Comparison of ENCODE assay signal across 19 mouse cellular contexts in the genomic region with DNA sequence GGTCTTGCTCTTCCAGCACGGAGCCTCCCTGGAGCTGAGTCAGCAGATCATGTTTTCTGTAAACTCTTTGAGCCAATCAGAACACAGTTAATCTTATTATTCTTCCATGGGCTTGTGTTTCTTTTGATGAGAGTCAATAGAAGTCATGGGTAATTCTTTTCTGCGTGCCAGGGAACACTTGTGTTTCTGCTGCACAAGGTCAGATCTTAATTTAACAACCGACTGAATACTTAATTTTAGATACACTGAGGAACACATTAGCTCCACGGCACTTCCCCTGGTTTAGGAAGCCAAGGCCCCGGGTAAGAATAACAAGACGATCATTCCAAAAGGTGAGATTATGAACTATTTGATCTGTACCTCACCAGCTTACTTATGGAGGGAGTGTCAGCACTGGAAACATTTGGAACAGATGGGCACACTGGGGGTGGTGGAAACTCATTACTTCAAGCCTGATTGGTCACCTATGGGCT. TPM values are rescaled to one million over a fixed set of nuclear protein-coding genes. Genes with fewer than 3 reads are reported as not detected.
DNase-seq lines count a peak whose midpoint lies in the region; ATAC-seq and TF ChIP-seq lines count a peak whose summit lies in the region.
"Had no signal": no experiment of that assay in that cellular context is flagged by ENCODE, and none has a peak within 500 bp of the region (broad histone marks: within the 10 kb centered on the region; RNA-seq: fewer than 3 reads in every experiment).

No protein-coding gene starts in this region.

- H3K9ac ChIP-seq in kidney, embryonic 14.5 days (ENCODE audit: low read depth, low read length), result no peak overlapping the region
- no peak overlapping the region for H3K9ac ChIP-seq in heart, embryonic 15.5 days
- H3K9ac ChIP-seq: embryonic facial prominence, embryonic 13.5 days; liver, embryonic 15.5 days; neural tube, embryonic 15.5 days had no signal

- H3K27ac ChIP-seq in kidney, embryonic 14.5 days (ENCODE audit: low read depth, low read length), result no peak overlapping the region
- peak overlapping the region; percentile 72 for H3K27ac ChIP-seq in heart, embryonic 15.5 days
- no peak overlapping the region for H3K27ac ChIP-seq in layer of hippocampus, adult 2 months
- H3K27ac ChIP-seq: embryonic facial prominence, embryonic 13.5 days; limb, embryonic 10.5 days; liver, embryonic 15.5 days; neural tube, embryonic 15.5 days had no signal

- H3K27me3 ChIP-seq in kidney, embryonic 14.5 days (ENCODE audit: control insufficient read depth, insufficient read depth, low read length), result no peaks in the 10 kb centered on the region
- no peaks in the 10 kb centered on the region for H3K27me3 ChIP-seq in heart, embryonic 15.5 days
- H3K27me3 ChIP-seq: embryonic facial prominence, embryonic 13.5 days; liver, embryonic 15.5 days; neural tube, embryonic 15.5 days had no signal

- no peaks in the 10 kb centered on the region for H3K36me3 ChIP-seq in kidney, embryonic 14.5 days (ENCODE audit: control insufficient read depth, insufficient read depth, low read length)
- no peaks in the 10 kb centered on the region for H3K36me3 ChIP-seq in heart, embryonic 15.5 days
- H3K36me3 ChIP-seq: embryonic facial prominence, embryonic 13.5 days; limb, embryonic 10.5 days; liver, embryonic 15.5 days; neural tube, embryonic 15.5 days had no signal

- no peak for TF ChIP-seq CTCF in layer of hippocampus, adult 2 months (conservative IDR thresholded peaks at IDR 0.05)

- WGBS in kidney, embryonic 14.5 days, result 66% methylated on average over 6 of the region's 6 CpGs
- 32% methylated on average over 6 of the region's 6 CpGs for WGBS in heart, embryonic 15.5 days

- no peaks in the 10 kb centered on the region for H3K9me3 ChIP-seq in kidney, embryonic 14.5 days (ENCODE audit: control insufficient read depth, low read length)
- no peaks in the 10 kb centered on the region for H3K9me3 ChIP-seq in heart, embryonic 15.5 days (replicated peaks)
- H3K9me3 ChIP-seq: embryonic facial prominence, embryonic 13.5 days; limb, embryonic 10.5 days; liver, embryonic 15.5 days; neural tube, embryonic 15.5 days had no signal

- H3K4me1 ChIP-seq in kidney, embryonic 14.5 days (ENCODE audit: control insufficient read depth, insufficient read depth, low read length), result no peaks in the 10 kb centered on the region
- H3K4me1 ChIP-seq in heart, embryonic 15.5 days (replicated peaks), result peaks cover 28% of the 10 kb centered on the region
- H3K4me1 ChIP-seq: embryonic facial prominence, embryonic 13.5 days; limb, embryonic 10.5 days; liver, embryonic 15.5 days; neural tube, embryonic 15.5 days had no signal

- no peak for ATAC-seq in kidney, embryonic 14.5 days (ENCODE audit: low FRiP score, low TSS enrichment)
- ATAC-seq in heart, embryonic 15.5 days (replicated peaks; ENCODE audit: insufficient number of reproducible peaks, insufficient read depth, low FRiP score, low read depth), result no peak
- ATAC-seq: forebrain, embryonic 14.5 days had no signal

- no peak overlapping the region for H3K4me2 ChIP-seq in kidney, embryonic 14.5 days (replicated peaks; ENCODE audit: low read depth, low read length)
- H3K4me2 ChIP-seq in heart, embryonic 15.5 days, result peak overlapping the region; percentile 3; the same call in 1 of the 2 replicates
- H3K4me2 ChIP-seq: embryonic facial prominence, embryonic 13.5 days; liver, embryonic 15.5 days; neural tube, embryonic 15.5 days had no signal

- H3K4me3 ChIP-seq in kidney, embryonic 14.5 days (ENCODE audit: low read length), result no peak overlapping the region
- H3K4me3 ChIP-seq in heart, embryonic 15.5 days, result no peak overlapping the region
- H3K4me3 ChIP-seq in layer of hippocampus, adult 2 months, result no peak overlapping the region
- H3K4me3 ChIP-seq: embryonic facial prominence, embryonic 13.5 days; limb, embryonic 10.5 days; liver, embryonic 15.5 days; neural tube, embryonic 15.5 days had no signal

- DNase-seq in kidney, adult 9 months, result peak; percentile 19
- peak; percentile 41 for DNase-seq in cerebellum, adult 11-12 months
- peak; percentile 63 to 69 for DNase-seq in cerebellum, postnatal 10 days
- no peak for DNase-seq in adrenal gland, postnatal 14 days
- no peak for DNase-seq in layer of hippocampus, adult 2 months (ENCODE audit: low spot score in 2 of 2)
- DNase-seq: adrenal gland, postnatal 10 days; gastrocnemius, postnatal 14 days; lung, postnatal 4 days; right cerebral cortex, postnatal 14 days; thymus, adult 18-20 months had no signal

RNA-seq across cellular contexts. Expression of gene Asb15, which starts 15.2 kb away (rescaled TPM):
- 0.17 and 0.23 TPM in 2 replicates for polyA plus RNA-seq in kidney, embryonic 14.5 days (2014; fragmentation: Nextera tagmentation; extraction: Ambion mirVana)
- polyA plus RNA-seq in heart, embryonic 15.5 days (2015; fragmentation: Nextera tagmentation; extraction: Ambion mirVana), result 0.32 and 0.48 TPM in 2 replicates
- total RNA-seq in adrenal gland, postnatal 14 days (2021), result not detected in 2 replicates
- total RNA-seq in layer of hippocampus, adult 2 months (2021), result not detected
- total RNA-seq: layer of hippocampus, postnatal 25 days had no signal
- polyA plus RNA-seq: embryonic facial prominence, embryonic 13.5 days; forebrain, embryonic 14.5 days; intestine, embryonic 14.5 days; limb, embryonic 10.5 days; neural tube, embryonic 15.5 days had no signal

RNA-seq across cellular contexts. Expression of gene Ndufa5, which starts 15.3 kb away (rescaled TPM):
- 337 and 510 TPM in 2 replicates for polyA plus RNA-seq in kidney, embryonic 14.5 days (2014; fragmentation: Nextera tagmentation; extraction: Ambion mirVana)
- polyA plus RNA-seq in heart, embryonic 15.5 days (2015; fragmentation: Nextera tagmentation; extraction: Ambion mirVana), result 599 and 895 TPM in 2 replicates
- total RNA-seq in adrenal gland, postnatal 14 days (2021), result 529 and 602 TPM in 2 replicates
- 100 to 1,000 TPM; 266 to 275 TPM for total RNA-seq in layer of hippocampus, adult 2 months (2021)

RNA-seq across cellular contexts. Expression of gene Iqub, which starts 28.3 kb away (rescaled TPM):
- polyA plus RNA-seq in kidney, embryonic 14.5 days (2014; fragmentation: Nextera tagmentation; extraction: Ambion mirVana), result 0.07 TPM in 1 of 2 replicates, not detected in the other
- polyA plus RNA-seq in heart, embryonic 15.5 days (2015; fragmentation: Nextera tagmentation; extraction: Ambion mirVana), result 0.28 and 0.29 TPM in 2 replicates
- 0.48 and 0.56 TPM in 2 replicates for total RNA-seq in adrenal gland, postnatal 14 days (2021)
- 1 to 10 TPM; 2.7 TPM for total RNA-seq in layer of hippocampus, adult 2 months (2021)
- polyA plus RNA-seq: intestine, embryonic 14.5 days; limb, embryonic 10.5 days; liver, embryonic 15.5 days had no signal

RNA-seq across cellular contexts. Expression of gene Lmod2, which starts 54.4 kb away (rescaled TPM):
- polyA plus RNA-seq in kidney, embryonic 14.5 days (2014; fragmentation: Nextera tagmentation; extraction: Ambion mirVana), result not detected in 2 replicates
- polyA plus RNA-seq in heart, embryonic 15.5 days (2015; fragmentation: Nextera tagmentation; extraction: Ambion mirVana), result 38.2 and 51.2 TPM in 2 replicates
- total RNA-seq in adrenal gland, postnatal 14 days (2021), result not detected in 2 replicates
- total RNA-seq in layer of hippocampus, adult 2 months (2021), result not detected
- total RNA-seq: layer of hippocampus, postnatal 25 days had no signal
- polyA plus RNA-seq: forebrain, embryonic 14.5 days; intestine, embryonic 14.5 days had no signal

Comparison
In these comparisons a context has a peak if more than half of its experiments do, and no peak if none do; other contexts are left out.
1. DNase-seq: peak in kidney, adult 9 months (single experiment), cerebellum, adult 11-12 months (single experiment) and cerebellum, postnatal 10 days (2 of 2); none in adrenal gland, postnatal 14 days (single experiment) and layer of hippocampus, adult 2 months (0 of 2).